Mouse (Mus musculus): Measurements from ENCODE around the gene Adgrl1. TPM values are rescaled to one million over a fixed set of nuclear protein-coding genes. Genes with fewer than 3 reads are reported as not detected.

The Adgrl1 gene
- polyA plus RNA-seq (2015; fragmentation: Nextera tagmentation; extraction: Ambion mirVana): 14.8 and 16.1 TPM in 2 replicates

DNA sequence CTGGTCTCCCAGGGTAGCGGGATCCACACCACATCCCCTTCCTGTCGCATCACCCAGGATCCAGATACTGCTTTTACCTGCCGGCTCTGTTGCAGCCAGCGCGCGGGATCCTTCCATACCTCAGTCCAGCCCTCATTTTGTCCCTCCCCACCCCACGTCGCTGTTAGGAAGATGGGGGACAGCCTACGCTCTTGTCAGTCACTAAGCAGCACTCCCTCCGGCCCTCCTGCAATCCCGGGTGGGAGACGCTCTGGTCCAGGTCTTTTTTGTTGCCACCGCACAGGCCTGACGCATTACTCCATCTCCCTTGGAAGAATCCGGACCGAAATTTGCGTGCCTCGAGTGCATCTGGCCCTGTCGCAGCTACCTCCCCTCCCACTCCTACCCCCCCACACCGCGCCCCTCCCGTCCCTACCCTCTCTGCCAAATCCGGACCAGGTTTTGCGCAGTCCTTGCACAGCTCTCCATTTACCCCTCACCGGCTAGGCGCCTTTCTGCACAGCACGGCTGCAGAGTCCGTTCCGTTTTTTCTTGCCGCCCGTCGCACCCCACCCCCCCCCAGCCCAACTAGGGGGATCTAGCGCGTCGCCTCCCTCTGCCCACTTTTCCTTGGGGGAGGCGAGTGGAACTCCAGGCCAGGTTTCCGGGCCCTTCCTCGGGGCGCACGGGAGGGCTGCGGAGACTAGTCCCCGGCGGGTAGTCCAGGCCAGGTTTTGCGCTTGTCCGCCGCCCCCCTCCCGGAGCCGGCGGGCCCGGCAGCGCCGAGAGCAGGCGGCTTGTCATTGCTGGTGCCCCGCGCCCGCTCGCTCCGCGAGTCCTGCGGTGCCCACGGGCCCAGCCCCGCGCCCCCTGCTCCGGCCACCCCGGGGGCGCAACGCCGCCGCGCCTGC is at the start of gene Adgrl1:
Adgrl1 (plus strand) TSS at position 743 of the 890 bp plus-strand sequence.
- no peaks in the 10 kb centered on the region for H3K9me3 ChIP-seq (ENCODE audit: control insufficient read depth, low read length)
- H3K36me3 ChIP-seq (ENCODE audit: control insufficient read depth, insufficient read depth, low read length): no peaks in the 10 kb centered on the region
- H3K4me1 ChIP-seq (replicated peaks; ENCODE audit: control insufficient read depth, insufficient read depth, low read length): peaks cover 35% of the 10 kb centered on the region
- ATAC-seq (ENCODE audit: low read depth): peak; percentile 92
- peak within 1 kb of the TSS; percentile 90 for H3K9ac ChIP-seq (ENCODE audit: low read length)
- under 1% methylated on average over 54 of the region's 70 CpGs for WGBS
- peak within 1 kb of the TSS; percentile 91 for H3K4me3 ChIP-seq (ENCODE audit: low read length)
- no peaks in the 10 kb centered on the region; the same call in 1 of the 2 replicates for H3K27me3 ChIP-seq (ENCODE audit: control insufficient read depth, insufficient read depth, low read depth, low read length)
- H3K4me2 ChIP-seq (ENCODE audit: low read depth, low read length): peak within 1 kb of the TSS; percentile 95
- peak within 1 kb of the TSS; percentile 95 for H3K27ac ChIP-seq (ENCODE audit: low read length)

GRCm38 (mm10) chr8:83852329-83852728 is 47.6 kb upstream of the Adgrl1 start:
- Histone ChIP-seq H3K4me3 (ENCODE audit: low read length) (no peak overlapping the region), H3K36me3 (ENCODE audit: control insufficient read depth, insufficient read depth, low read length) (no peaks in the 10 kb centered on the region), H3K4me1 (replicated peaks; ENCODE audit: control insufficient read depth, insufficient read depth, low read length) (peaks cover 3% of the 10 kb centered on the region), H3K27ac (ENCODE audit: low read length) (no peak overlapping the region), H3K4me2 (ENCODE audit: low read depth, low read length) (no peak overlapping the region), H3K27me3 (ENCODE audit: control insufficient read depth, insufficient read depth, low read depth, low read length) (no peaks in the 10 kb centered on the region), H3K9me3 (ENCODE audit: control insufficient read depth, low read length) (peaks cover 4% of the 10 kb centered on the region; the same call in 1 of the 2 replicates), H3K9ac (ENCODE audit: low read length) (no peak overlapping the region; the same call in 1 of the 2 replicates)
- WGBS: 14% methylated on average over 8 of the region's 8 CpGs
- no peak for ATAC-seq (ENCODE audit: low read depth)

DNA sequence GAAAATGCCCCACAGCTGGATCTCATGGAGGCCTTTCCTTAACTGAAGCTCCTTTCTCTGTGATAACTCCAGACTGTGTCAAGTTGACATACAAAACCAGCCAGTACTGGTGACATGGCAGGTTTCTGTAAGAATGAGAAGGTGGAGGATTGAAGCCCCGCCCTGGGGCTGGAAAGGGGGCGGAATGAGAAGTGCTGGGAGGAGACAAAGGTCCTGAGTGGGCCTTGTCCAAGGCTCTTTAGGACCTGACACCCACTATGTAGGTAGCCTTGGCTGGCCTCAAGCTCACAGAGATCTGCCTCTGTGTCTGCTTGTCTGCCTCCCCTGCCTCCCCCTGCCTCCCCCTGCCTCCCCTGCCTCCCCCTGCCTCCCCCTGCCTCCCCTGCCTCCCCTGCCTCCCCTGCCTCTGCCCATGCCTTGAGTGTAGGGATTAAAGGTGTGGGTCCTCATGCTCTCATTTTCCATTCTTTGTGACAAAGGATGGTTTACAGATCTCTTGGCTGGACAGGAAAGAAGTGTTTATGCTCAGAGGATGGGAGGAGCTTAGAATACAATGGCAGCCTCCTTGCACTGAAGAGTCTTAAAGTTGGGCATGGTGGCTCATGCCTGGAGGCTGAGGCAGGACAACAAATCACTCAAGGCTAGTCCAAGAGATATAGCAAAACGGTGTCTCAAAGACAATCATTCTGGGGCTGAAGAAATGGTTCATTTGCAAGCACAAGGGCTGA is 46.4 kb upstream of the Adgrl1 start:
- H3K36me3 ChIP-seq (ENCODE audit: control insufficient read depth, insufficient read depth, low read length): no peaks in the 10 kb centered on the region
- H3K27me3 ChIP-seq (ENCODE audit: control insufficient read depth, insufficient read depth, low read depth, low read length): no peaks in the 10 kb centered on the region
- WGBS: 64% methylated on average over 3 of the region's 3 CpGs
- no peaks in the 10 kb centered on the region for H3K9me3 ChIP-seq (ENCODE audit: control insufficient read depth, low read length)
- no peak overlapping the region for H3K4me2 ChIP-seq (ENCODE audit: low read depth, low read length)
- peak; percentile 45 for ATAC-seq (ENCODE audit: low read depth)
- H3K4me1 ChIP-seq (replicated peaks; ENCODE audit: control insufficient read depth, insufficient read depth, low read length): peaks cover 3% of the 10 kb centered on the region
- H3K9ac ChIP-seq (ENCODE audit: low read length): no peak overlapping the region
- no peak overlapping the region for H3K4me3 ChIP-seq (ENCODE audit: low read length)
- no peak overlapping the region for H3K27ac ChIP-seq (ENCODE audit: low read length)

DNA sequence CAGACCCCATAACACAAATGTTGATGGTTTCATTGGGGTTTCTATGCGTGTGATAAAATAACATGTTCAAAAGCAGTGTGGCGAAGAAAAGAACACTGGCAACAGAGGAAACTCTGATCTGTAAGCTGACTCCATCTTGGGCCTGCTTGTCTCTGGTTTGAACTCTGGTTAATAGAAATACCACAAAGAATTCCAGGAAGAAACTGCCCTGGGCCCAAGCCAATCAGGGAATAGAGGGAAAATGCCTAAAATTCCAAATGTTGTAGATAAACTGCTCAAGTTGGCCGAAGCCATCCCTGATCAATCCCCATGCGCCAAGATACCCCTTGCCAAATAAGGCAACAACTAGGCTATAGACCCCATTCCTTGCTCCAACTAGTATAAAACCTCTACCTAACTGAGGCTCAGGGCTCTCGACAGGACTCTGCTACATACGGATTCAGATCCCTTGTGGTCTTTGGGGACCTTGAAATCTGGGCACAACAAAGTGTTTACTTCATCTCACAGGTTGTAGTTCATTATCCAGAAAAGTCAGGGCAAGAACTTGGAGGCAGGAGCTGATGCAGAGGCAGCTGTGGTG is 43.3 kb upstream of the Adgrl1 start:
- Histone ChIP-seq H3K36me3 (ENCODE audit: control insufficient read depth, insufficient read depth, low read length) (no peaks in the 10 kb centered on the region), H3K4me3 (ENCODE audit: low read length) (no peak overlapping the region), H3K27ac (ENCODE audit: low read length) (no peak overlapping the region), H3K4me2 (ENCODE audit: low read depth, low read length) (no peak overlapping the region), H3K27me3 (ENCODE audit: control insufficient read depth, insufficient read depth, low read depth, low read length) (no peaks in the 10 kb centered on the region), H3K9me3 (ENCODE audit: control insufficient read depth, low read length) (peaks cover 2% of the 10 kb centered on the region; the same call in 1 of the 2 replicates), H3K9ac (ENCODE audit: low read length) (no peak overlapping the region), H3K4me1 (replicated peaks; ENCODE audit: control insufficient read depth, insufficient read depth, low read length) (peaks cover 3% of the 10 kb centered on the region)
- no peak for ATAC-seq (ENCODE audit: low read depth)
- WGBS: 67% methylated on average over 6 of the region's 6 CpGs

GRCm38 (mm10) chr8:83862439-83863268 is 37.3 kb upstream of the Adgrl1 start:
- peak overlapping the region; percentile 52; the same call in 1 of the 2 replicates for H3K9ac ChIP-seq (ENCODE audit: low read length)
- H3K27me3 ChIP-seq (ENCODE audit: control insufficient read depth, insufficient read depth, low read depth, low read length): no peaks in the 10 kb centered on the region
- 10% methylated on average over 24 of the region's 24 CpGs for WGBS
- H3K4me2 ChIP-seq (ENCODE audit: low read depth, low read length): peak overlapping the region; percentile 51
- H3K36me3 ChIP-seq (ENCODE audit: control insufficient read depth, insufficient read depth, low read length): no peaks in the 10 kb centered on the region
- H3K9me3 ChIP-seq (ENCODE audit: control insufficient read depth, low read length): peaks cover 3% of the 10 kb centered on the region; the same call in 1 of the 2 replicates
- H3K27ac ChIP-seq (ENCODE audit: low read length): no peak overlapping the region
- ATAC-seq (ENCODE audit: low read depth): no peak
- no peaks in the 10 kb centered on the region; the same call in 1 of the 2 replicates for H3K4me1 ChIP-seq (replicated peaks; ENCODE audit: control insufficient read depth, insufficient read depth, low read length)
- H3K4me3 ChIP-seq (ENCODE audit: low read length): peak overlapping the region; percentile 15

GRCm38 (mm10) chr8:83874881-83875655 is 24.8 kb upstream of the Adgrl1 start:
- H3K36me3 ChIP-seq (ENCODE audit: control insufficient read depth, insufficient read depth, low read length): no peaks in the 10 kb centered on the region
- under 1% methylated on average over 52 of the region's 66 CpGs for WGBS
- peak overlapping the region; percentile 97 for H3K4me2 ChIP-seq (ENCODE audit: low read depth, low read length)
- peak overlapping the region; percentile 71 for H3K4me3 ChIP-seq (ENCODE audit: low read length)
- 0 out of 2 replicates have a peak, but pooled peaks cover 3% of the 10 kb centered on the region for H3K9me3 ChIP-seq (ENCODE audit: control insufficient read depth, low read length)
- peak overlapping the region; percentile 83 for H3K9ac ChIP-seq (ENCODE audit: low read length)
- peaks cover 17% of the 10 kb centered on the region for H3K4me1 ChIP-seq (replicated peaks; ENCODE audit: control insufficient read depth, insufficient read depth, low read length)
- peaks cover 9% of the 10 kb centered on the region for H3K27me3 ChIP-seq (ENCODE audit: control insufficient read depth, insufficient read depth, low read depth, low read length)
- H3K27ac ChIP-seq (ENCODE audit: low read length): peak overlapping the region; percentile 75
- peak; percentile 94 for ATAC-seq (ENCODE audit: low read depth)

GRCm38 (mm10) chr8:83875656-83876040 is 24.3 kb upstream of the Adgrl1 start:
- Histone ChIP-seq H3K9me3 (ENCODE audit: control insufficient read depth, low read length) (0 out of 2 replicates have a peak, but pooled peaks cover 3% of the 10 kb centered on the region), H3K36me3 (ENCODE audit: control insufficient read depth, insufficient read depth, low read length) (no peaks in the 10 kb centered on the region), H3K27ac (ENCODE audit: low read length) (peak overlapping the region; percentile 75), H3K9ac (ENCODE audit: low read length) (peak overlapping the region; percentile 83), H3K27me3 (ENCODE audit: control insufficient read depth, insufficient read depth, low read depth, low read length) (peaks cover 9% of the 10 kb centered on the region), H3K4me2 (ENCODE audit: low read depth, low read length) (peak overlapping the region; percentile 97), H3K4me1 (replicated peaks; ENCODE audit: control insufficient read depth, insufficient read depth, low read length) (peaks cover 17% of the 10 kb centered on the region), H3K4me3 (ENCODE audit: low read length) (peak overlapping the region; percentile 71)
- no peak; the same call in 1 of the 2 replicates for ATAC-seq (ENCODE audit: low read depth)
- WGBS: 0% methylated on average over 11 of the region's 11 CpGs
